8 mouse cellular contexts compared by ENCODE assay signal in genomic region chr5:103753511-103754329, GRCm38 (mm10).
DNase-seq lines count a peak whose midpoint lies in the region; ATAC-seq and TF ChIP-seq lines count a peak whose summit lies in the region.

No protein-coding gene starts in this region.

- peak; percentile 93 for DNase-seq in gastrocnemius, adult 2 months
- DNase-seq in left cerebral cortex, postnatal 14 days (ENCODE audit: low spot score in 2 of 2) = peak; percentile 73 to 77
- peak; percentile 82 to 83 for DNase-seq in right cerebral cortex, postnatal 10 days (ENCODE audit: low spot score in 2 of 2)
- peak; percentile 88 for DNase-seq in urinary bladder, postnatal 14 days (ENCODE audit: low spot score)

- WGBS in hindbrain, embryonic 16.5 days = under 1% methylated on average over 73 of the region's 86 CpGs

- intact Hi-C loops in gastrocnemius, adult 2 months (cut with DNase I) = loop anchor here (2.0 to 10.0 kb wide), 2 partner anchors 61 kb away; partner anchors contain the start of gene Aff1
- intact Hi-C loops in left cerebral cortex, postnatal 14 days (cut with DNase I) = loop anchor here (5.0 kb wide), 1 partner anchor 64 kb away; no protein-coding TSS in a partner anchor

- H3K27ac ChIP-seq in gastrocnemius, adult 2 months = peak overlapping the region; percentile 96
- H3K27ac ChIP-seq in hindbrain, embryonic 16.5 days (ENCODE audit: low read depth, low read length) = peak overlapping the region; percentile 89

- H3K9me3 ChIP-seq in hindbrain, embryonic 16.5 days (ENCODE audit: control insufficient read depth, low read length) = no peaks in the 10 kb centered on the region

- H3K27me3 ChIP-seq in hindbrain, embryonic 16.5 days (replicated peaks; ENCODE audit: control insufficient read depth, insufficient read depth, low read length) = peaks cover 9% of the 10 kb centered on the region; the same call in 1 of the 2 replicates

- peak overlapping the region; percentile 82 for H3K4me2 ChIP-seq in hindbrain, embryonic 16.5 days (ENCODE audit: low read length)

- H3K4me1 ChIP-seq in hindbrain, embryonic 16.5 days (ENCODE audit: control insufficient read depth, insufficient read depth, low read depth, low read length) = peaks cover 7% of the 10 kb centered on the region

- peak; percentile 58 for ATAC-seq in activated CD4-positive, CD25-positive, alpha-beta regulatory T cell, adult 4 months
- peak; percentile 53 for ATAC-seq in common myeloid progenitor, adult 5-6 weeks (replicated peaks; ENCODE audit: low read depth, poor library complexity, severe bottlenecking)
- peak; percentile 96 for ATAC-seq in hindbrain, embryonic 16.5 days
- ATAC-seq in megakaryocyte progenitor cell, adult 5-6 weeks (replicated peaks; ENCODE audit: poor library complexity) = peak; percentile 51

- H3K4me3 ChIP-seq in gastrocnemius, adult 2 months = peak overlapping the region; percentile 90
- H3K4me3 ChIP-seq in hindbrain, embryonic 16.5 days (ENCODE audit: low read length) = peak overlapping the region; percentile 69

- no peaks in the 10 kb centered on the region for H3K36me3 ChIP-seq in hindbrain, embryonic 16.5 days (ENCODE audit: control insufficient read depth, insufficient read depth, low read length)

- H3K9ac ChIP-seq in hindbrain, embryonic 16.5 days (ENCODE audit: low read depth, low read length) = peak overlapping the region; percentile 81

- no peak for TF ChIP-seq CTCF in gastrocnemius, adult 2 months (IDR thresholded peaks at IDR 0.05)

Comparison
In these comparisons a context has a peak if more than half of its experiments do, and no peak if none do; other contexts are left out.
1. Peak in every context shown above with its lines: DNase-seq, ATAC-seq, H3K4me3 ChIP-seq and H3K27ac ChIP-seq.